Mouse (Mus musculus): ENCODE measurements at regions not wholly inside any gene's neighbourhood (a gene's known extent, or its start where the extent isn't known, plus 50 kb on each side); places are given as distances from the start of the nearest gene placed in this dataset.

DNA sequence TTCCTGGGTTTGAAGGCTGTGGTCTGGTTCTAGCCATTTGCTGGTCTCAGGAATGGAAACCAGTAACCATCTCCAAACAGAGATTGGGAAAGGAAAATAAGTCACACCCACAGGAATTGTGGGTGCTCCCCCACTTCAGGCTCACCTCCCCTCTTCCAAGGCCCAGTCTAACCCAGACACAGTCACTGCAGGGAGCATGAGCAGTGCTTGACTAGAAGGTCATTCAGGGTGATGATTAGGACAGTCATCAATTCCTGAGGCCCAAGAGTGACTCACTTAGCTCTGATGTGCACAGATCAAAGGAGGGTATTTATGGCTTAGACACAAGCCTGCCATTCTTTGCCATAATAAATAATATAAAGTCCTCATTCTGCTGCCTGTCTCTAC is 120.4 kb downstream of the Tmem17 start:
- TF ChIP-seq CTCF (IDR thresholded peaks at IDR 0.05; ENCODE audit: extremely low read depth, insufficient read length, insufficient replicate concordance, low read depth, low read length) = no peak
- no peak for TF ChIP-seq POLR2A (IDR thresholded peaks at IDR 0.05; ENCODE audit: low read depth, low read length)
